Mouse (Mus musculus): ENCODE results near the gene Hist2h3c1.
"Not testable (repeated sequence)": the region's sequence is repeated elsewhere in the genome, so short reads cannot be mapped to it uniquely, and the experiment has no call there.

The Hist2h3c1 gene

DNA sequence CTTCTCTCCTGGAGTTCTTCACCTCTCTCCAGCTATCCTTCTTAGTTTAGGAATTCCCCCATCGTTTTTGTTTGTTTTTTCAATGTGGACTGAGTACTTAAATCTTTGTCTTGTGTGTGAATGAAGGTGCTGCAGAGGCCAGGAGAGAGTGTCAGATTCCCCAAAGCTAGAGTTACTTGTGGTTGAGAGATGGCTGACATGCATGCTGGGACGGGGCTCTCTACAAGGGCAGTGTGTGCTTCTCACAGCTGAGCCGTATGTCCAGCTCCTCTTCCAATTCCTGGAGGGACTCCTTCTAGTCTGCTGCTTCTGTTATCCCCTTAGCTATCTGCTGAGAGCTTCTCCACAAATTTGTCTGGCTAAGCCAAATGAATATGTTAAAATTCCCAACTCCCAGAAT, 10.6 kb upstream of the Hist2h3c1 start:
- no peak for DNase-seq (ENCODE audit: low read depth)

- DNase-seq (ENCODE audit: low read depth): no peak
Measured at GRCm38 (mm10) chr3:96236834-96237334, 9.6 kb upstream of the Hist2h3c1 start.

GRCm38 (mm10) chr3:96237335-96237903, 9.1 kb upstream of the Hist2h3c1 start:
- no peak for DNase-seq (ENCODE audit: low read depth)

DNA sequence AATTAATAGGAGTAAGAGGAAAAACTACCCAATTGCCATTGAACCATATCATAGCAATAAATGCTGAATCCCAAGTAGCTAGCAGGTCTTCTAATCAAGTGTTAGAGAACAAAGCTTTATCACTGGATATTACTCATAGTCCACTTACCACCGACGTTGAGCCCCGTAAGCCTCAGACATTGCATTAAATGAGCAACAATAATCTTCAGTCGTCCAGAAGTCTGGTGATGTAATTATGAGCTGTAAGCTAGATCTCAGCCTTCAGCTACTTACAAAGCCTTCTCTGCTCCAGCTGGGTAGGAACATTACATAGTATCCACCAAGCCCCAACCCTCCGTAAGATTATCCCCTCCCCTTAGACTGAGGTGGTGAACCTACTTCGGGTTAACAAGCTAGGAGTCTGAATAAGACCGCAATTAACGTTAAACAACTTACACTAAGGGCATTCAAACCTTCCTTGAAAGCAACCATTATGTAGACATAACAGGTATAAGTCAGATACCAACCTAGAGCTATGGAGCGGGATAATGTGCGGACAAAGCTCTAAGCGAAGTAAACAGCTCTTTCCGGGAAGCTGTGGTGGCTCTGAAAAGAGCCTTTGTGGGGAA, 8.5 kb upstream of the Hist2h3c1 start:
- DNase-seq (ENCODE audit: low read depth): peak; percentile 51

DNA sequence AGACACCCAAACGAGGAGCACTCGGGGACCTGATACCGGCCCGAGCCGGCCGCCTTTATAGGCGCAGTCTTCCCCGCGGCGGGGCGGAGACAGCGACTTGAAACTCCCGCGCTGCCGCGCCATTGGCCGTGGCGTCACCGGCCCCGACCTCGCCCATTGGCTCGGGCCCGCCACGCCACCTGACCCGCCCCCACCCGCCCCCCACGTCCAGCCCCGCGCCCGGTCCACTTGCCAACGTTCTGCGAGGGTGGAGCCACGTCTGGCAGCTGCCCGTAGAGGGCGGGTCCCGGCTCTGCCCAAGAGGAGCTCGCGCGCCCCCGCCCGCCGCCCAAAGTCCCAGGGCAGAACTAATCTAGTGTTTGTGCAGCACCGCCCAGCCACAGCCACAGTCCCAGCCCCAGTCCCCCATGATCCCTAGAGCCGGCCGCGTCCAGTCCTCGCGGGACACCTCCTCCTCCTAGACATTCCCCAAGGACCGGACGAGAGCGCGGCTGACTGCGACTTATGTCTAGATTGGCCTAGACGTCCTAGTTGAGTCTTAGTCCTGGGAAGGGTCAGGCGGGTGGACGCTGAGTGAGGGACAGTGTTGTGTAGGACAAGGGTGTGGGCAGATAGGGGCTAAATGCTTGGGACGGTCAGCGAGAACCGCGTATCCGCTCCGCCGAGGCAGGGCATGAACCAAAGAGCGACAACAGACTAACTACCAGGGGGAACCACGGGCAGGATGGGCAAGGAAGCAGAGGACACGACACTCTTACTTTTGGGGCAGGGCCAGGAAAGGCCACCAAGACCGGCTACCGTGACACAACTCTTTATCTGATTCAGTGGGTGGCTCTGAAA, 7.3 kb upstream of the Hist2h3c1 start, which contains the start of gene Hist2h3c2:
Gene Hist2h3c2, minus strand, starts transcription at position 174 of the 840 bp plus-strand sequence.
- DNase-seq (ENCODE audit: low read depth): not testable (repeated sequence)

- peak; percentile 74 for DNase-seq (ENCODE audit: low read depth)
Measured at GRCm38 (mm10) chr3:96239949-96240798, 6.3 kb upstream of the Hist2h3c1 start, which contains the start of gene Hist2h2aa2. Gene Hist2h2aa2 (minus strand): TSS chr3:96240276.

- no peak for DNase-seq (ENCODE audit: low read depth)
Measured at GRCm38 (mm10) chr3:96240799-96241197, 5.7 kb upstream of the Hist2h3c1 start.

- DNase-seq (ENCODE audit: low read depth): no peak
Measured at GRCm38 (mm10) chr3:96243921-96244572, 2.4 kb upstream of the Hist2h3c1 start.

GRCm38 (mm10) chr3:96245003-96245886, 1.2 kb upstream of the Hist2h3c1 start, which contains the start of gene Hist2h2aa1:
Gene Hist2h2aa1 (plus strand): TSS chr3:96245497.
- DNase-seq (ENCODE audit: low read depth): peak; percentile 90

DNA sequence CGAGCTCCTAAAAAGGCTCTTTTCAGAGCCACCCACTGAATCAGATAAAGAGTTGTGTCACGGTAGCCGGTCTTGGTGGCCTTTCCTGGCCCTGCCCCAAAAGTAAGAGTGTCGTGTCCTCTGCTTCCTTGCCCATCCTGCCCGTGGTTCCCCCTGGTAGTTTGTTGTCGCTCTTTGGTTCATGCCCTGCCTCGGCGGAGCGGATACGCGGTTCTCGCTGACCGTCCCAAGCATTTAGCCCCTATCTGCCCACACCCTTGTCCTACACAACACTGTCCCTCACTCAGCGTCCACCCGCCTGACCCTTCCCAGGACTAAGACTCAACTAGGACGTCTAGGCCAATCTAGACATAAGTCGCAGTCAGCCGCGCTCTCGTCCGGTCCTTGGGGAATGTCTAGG, 467 bp upstream of the Hist2h3c1 start:
- not testable (repeated sequence) for DNase-seq (ENCODE audit: low read depth)

DNA sequence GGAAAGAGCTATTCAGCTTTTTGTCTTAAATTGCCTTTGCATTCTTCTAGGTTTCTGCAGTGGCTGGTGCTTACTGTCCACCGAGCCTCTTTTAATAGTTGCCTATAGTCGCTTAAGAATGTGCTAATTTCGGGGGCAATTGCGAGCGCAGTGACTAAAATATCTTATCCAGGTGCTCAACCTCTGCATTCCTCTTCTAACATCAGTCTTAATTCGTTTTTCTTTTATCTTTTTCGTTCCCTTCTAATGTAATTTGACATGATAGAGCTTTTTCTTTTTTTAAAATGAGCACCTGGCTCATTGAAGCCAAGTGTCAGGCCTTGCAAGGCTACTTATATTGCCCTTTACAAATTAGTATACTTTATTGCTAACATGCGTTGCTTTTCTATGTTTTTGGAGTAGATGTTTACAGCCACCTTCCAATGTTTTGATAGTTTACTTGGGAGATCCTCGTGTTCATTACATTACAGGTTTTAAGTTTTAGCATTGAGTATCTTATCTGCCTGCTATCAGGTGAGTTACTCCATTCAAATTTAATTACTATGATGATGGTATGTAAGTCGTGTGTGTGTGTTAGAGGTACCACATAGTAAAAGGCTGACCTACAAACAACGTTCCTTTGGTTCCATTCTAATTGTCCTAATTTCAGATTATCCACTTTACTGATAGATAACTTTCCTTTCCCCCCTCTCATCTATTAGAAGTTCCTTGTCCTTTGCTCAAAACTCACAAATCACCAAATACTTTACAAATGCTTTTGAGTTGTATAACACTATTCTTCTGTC, 1.1 kb downstream of the Hist2h3c1 start:
- no peak for DNase-seq (ENCODE audit: low read depth)

GRCm38 (mm10) chr3:96248141-96249033, 1.9 kb downstream of the Hist2h3c1 start:
- DNase-seq (ENCODE audit: low read depth): no peak

- no peak for DNase-seq (ENCODE audit: low read depth)
Measured at GRCm38 (mm10) chr3:96249034-96249345, 2.5 kb downstream of the Hist2h3c1 start.

DNA sequence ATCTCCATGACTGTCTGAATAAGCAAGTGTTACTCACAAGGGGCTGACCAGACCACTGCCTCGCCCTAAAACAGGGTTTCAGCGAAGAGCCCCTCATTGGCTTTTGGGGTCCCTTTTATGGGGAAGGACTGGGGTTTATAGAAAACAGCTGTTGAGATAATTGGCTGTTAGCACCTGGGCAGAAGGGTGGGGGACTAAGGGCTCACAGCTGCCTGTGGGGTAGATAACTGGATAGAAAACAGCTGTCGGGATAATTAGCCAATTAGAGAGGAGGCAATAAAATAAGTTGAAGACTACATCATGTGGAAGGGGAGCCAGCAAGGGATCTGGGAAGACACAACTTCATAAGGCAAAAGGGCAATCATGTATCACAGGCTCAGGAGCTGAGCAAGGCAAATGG, 4.4 kb downstream of the Hist2h3c1 start:
- DNase-seq (ENCODE audit: low read depth): no peak

- no peak for DNase-seq (ENCODE audit: low read depth)
Measured at GRCm38 (mm10) chr3:96251787-96252186, 5.3 kb downstream of the Hist2h3c1 start.

DNA sequence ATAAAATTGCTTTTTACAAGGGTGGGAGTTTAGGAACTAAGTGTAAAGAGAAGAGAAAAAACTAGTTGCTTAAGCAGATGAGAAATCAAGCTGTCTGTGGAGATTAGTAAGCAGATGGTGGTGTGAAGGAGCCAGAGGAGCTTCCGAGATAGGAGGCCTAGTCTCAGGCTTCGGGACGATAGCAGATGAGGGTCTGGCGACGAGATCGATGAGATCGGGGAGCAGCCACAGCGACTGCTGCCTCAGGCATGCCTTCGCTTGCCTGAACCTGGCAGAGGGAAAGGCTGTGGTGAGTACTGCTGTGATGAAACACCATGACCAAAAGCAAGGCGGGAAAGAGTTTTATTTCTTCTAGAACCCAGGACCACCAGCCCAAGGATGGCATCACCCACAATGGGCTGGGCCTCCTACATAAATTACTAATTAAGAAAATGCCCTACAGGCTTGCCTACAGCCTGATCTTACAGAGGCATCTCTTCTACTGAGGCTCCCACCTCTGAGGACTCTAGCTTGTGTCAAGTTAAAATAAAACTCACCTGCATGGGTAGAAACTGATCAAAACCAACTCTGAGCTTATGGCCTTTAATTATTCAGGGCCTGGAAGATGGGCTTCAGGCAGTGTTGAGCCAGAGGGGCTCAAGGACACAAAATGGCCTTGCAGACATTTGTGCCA, 8.3 kb downstream of the Hist2h3c1 start:
- DNase-seq (ENCODE audit: low read depth): no peak

GRCm38 (mm10) chr3:96255926-96256593, 9.6 kb downstream of the Hist2h3c1 start:
- no peak for DNase-seq (ENCODE audit: low read depth)

Data from naive thymus-derived CD4-positive, alpha-beta T cell, adult 2 months (primary cell).